Mouse (Mus musculus) CH12.LX (cell line): ENCODE data around the gene Cuedc1. TPM values are rescaled to one million over a fixed set of nuclear protein-coding genes. Genes with fewer than 3 reads are reported as not detected.

ENCODE experiments used
- DNase-seq: peaks from one replicate; pipeline ENCODE4 v3.0.0-alpha.2; 2013; ENCODE audit errors: extremely low read depth
- H3K27ac ChIP-seq: 2 replicates; pipeline ENCODE4 v1.5.1; 2012; ENCODE audit warnings: low read depth, mild to moderate bottlenecking, control low read depth, moderate library complexity; ENCODE audit not compliant: insufficient read depth
- H3K27me3 ChIP-seq: replicated peaks from 2 replicates; pipeline ENCODE3; 2012; ENCODE audit warnings: inconsistent platforms
- H3K36me3 ChIP-seq, 2 experiments: replicated peaks in 1 of 2; 2 replicates each; pipeline versions ENCODE3 to v1.6.1; 2012; ENCODE audit warnings: inconsistent platforms in 1 of 2, low read length in 1 of 2, mild to moderate bottlenecking in 1 of 2, mixed read lengths in 1 of 2, moderate library complexity in 1 of 2; ENCODE audit not compliant: control insufficient read depth in 1 of 2, insufficient read depth in 1 of 2
- H3K4me1 ChIP-seq, 2 experiments: 2 replicates each; pipeline ENCODE4 v1.6.1; 2012; ENCODE audit warnings: inconsistent platforms in 1 of 2, moderate library complexity in 1 of 2; ENCODE audit not compliant: insufficient read depth in 2 of 2, control insufficient read depth in 1 of 2
- H3K4me2 ChIP-seq: 2 replicates; pipeline ENCODE4 v1.6.1; 2012; ENCODE audit warnings: low read depth, mild to moderate bottlenecking, control low read depth; ENCODE audit not compliant: poor library complexity, insufficient read depth, severe bottlenecking
- H3K4me3 ChIP-seq, 3 experiments: fragments of 150-350 bp in 1 of 3; sonication (generic) in 1 of 3; replicated peaks in 1 of 3; 2 replicates each; pipeline versions ENCODE3 to v1.5.1; 2011 to 2012; ENCODE audit warnings: low read depth in 2 of 3, low read length in 2 of 3, mild to moderate bottlenecking in 2 of 3, moderate library complexity in 2 of 3, control low read depth in 1 of 3, improper control_type of control experiment in 1 of 3, inconsistent platforms in 1 of 3, mixed read lengths in 1 of 3; ENCODE audit not compliant: poor library complexity in 1 of 3
- H3K79me2 ChIP-seq: replicated peaks from 2 replicates; pipeline ENCODE4 v1.6.1; 2012; ENCODE audit warnings: mild to moderate bottlenecking, moderate library complexity; ENCODE audit not compliant: control insufficient read depth, poor library complexity, insufficient read depth, severe bottlenecking; ENCODE audit errors: extremely low read depth
- H3K9ac ChIP-seq: 2 replicates; pipeline ENCODE4 v1.6.1; 2012; ENCODE audit warnings: low read depth, mild to moderate bottlenecking, control low read depth, moderate library complexity; ENCODE audit not compliant: insufficient read depth
- H3K9me3 ChIP-seq: replicated peaks from 2 replicates; pipeline ENCODE3; 2012; ENCODE audit warnings: low read length, inconsistent platforms, mixed read lengths
- CHD2 ChIP-seq: IDR thresholded peaks from 2 replicates; pipeline ENCODE4 v1.6.1; 2011; ENCODE audit warnings: low read length, improper control_type of control experiment
- E2F4 ChIP-seq: IDR thresholded peaks from 2 replicates; pipeline ENCODE4 v1.6.1; 2011; ENCODE audit warnings: low read depth, low read length, improper control_type of control experiment; ENCODE audit not compliant: insufficient replicate concordance
- GABPA ChIP-seq: IDR thresholded peaks from 2 replicates; pipeline ENCODE4 v1.6.1; 2012; ENCODE audit warnings: low read depth, low read length, improper control_type of control experiment, inconsistent platforms; ENCODE audit not compliant: insufficient replicate concordance
- HCFC1 ChIP-seq: IDR thresholded peaks from 2 replicates; pipeline ENCODE4 v1.6.1; 2012; ENCODE audit warnings: low read depth, mild to moderate bottlenecking, inconsistent platforms, low read length, improper control_type of control experiment
- JUND ChIP-seq: conservative IDR thresholded peaks from 2 replicates; pipeline ENCODE4 v1.6.1; 2011; ENCODE audit warnings: low read depth, low read length, improper control_type of control experiment
- KAT2A ChIP-seq: IDR thresholded peaks from 2 replicates; pipeline ENCODE4 v1.6.1; 2012; ENCODE audit warnings: low read length, improper control_type of control experiment, inconsistent platforms; ENCODE audit not compliant: insufficient replicate concordance
- MAFK ChIP-seq: IDR thresholded peaks from 2 replicates; pipeline ENCODE4 v1.6.1; 2011; ENCODE audit warnings: low read length, improper control_type of control experiment; ENCODE audit not compliant: insufficient replicate concordance
- MAX ChIP-seq: IDR thresholded peaks from 2 replicates; pipeline ENCODE4 v1.6.1; 2011; ENCODE audit warnings: low read length, improper control_type of control experiment
- MAZ ChIP-seq: IDR thresholded peaks from 2 replicates; pipeline ENCODE4 v1.6.1; 2012; ENCODE audit warnings: low read depth, mild to moderate bottlenecking, inconsistent platforms, low read length, improper control_type of control experiment, moderate library complexity
- MEF2A ChIP-seq: IDR thresholded peaks from 2 replicates; pipeline ENCODE4 v1.6.1; 2014; ENCODE audit warnings: low read depth, mild to moderate bottlenecking, inconsistent platforms, low read length, improper control_type of control experiment, borderline replicate concordance
- MXI1 ChIP-seq: IDR thresholded peaks from 2 replicates; pipeline ENCODE4 v1.6.1; 2011; ENCODE audit warnings: mild to moderate bottlenecking, low read depth, low read length, improper control_type of control experiment
- NELFE ChIP-seq: IDR thresholded peaks from 2 replicates; pipeline ENCODE4 v1.6.1; 2011; ENCODE audit warnings: low read depth, low read length, improper control_type of control experiment
- PAX5 ChIP-seq: IDR thresholded peaks from 2 replicates; pipeline ENCODE4 v1.6.1; 2012; ENCODE audit warnings: low read length, inconsistent platforms, mixed read lengths
- POLR2AphosphoS2 ChIP-seq: IDR thresholded peaks from 2 replicates; pipeline ENCODE4 v1.6.1; 2011; ENCODE audit warnings: low read depth, low read length, improper control_type of control experiment
- RAD21 ChIP-seq: IDR thresholded peaks from 2 replicates; pipeline ENCODE4 v1.6.1; 2011; ENCODE audit warnings: low read depth, mild to moderate bottlenecking, low read length, improper control_type of control experiment, moderate library complexity
- RCOR1 ChIP-seq: conservative IDR thresholded peaks from 2 replicates; pipeline ENCODE4 v1.6.1; 2012; ENCODE audit warnings: low read depth, mild to moderate bottlenecking, inconsistent platforms, low read length, improper control_type of control experiment
- SMC3 ChIP-seq: IDR thresholded peaks from 2 replicates; pipeline ENCODE4 v1.6.1; 2011; ENCODE audit warnings: low read depth, low read length, improper control_type of control experiment
- TCF12 ChIP-seq: IDR thresholded peaks from 2 replicates; pipeline ENCODE4 v1.6.1; 2014; ENCODE audit warnings: low read depth, mild to moderate bottlenecking, inconsistent platforms, low read length, improper control_type of control experiment
- UBTF ChIP-seq: IDR thresholded peaks from 2 replicates; pipeline ENCODE4 v1.6.1; 2012; ENCODE audit warnings: low read depth, mild to moderate bottlenecking, inconsistent platforms, low read length, improper control_type of control experiment, moderate library complexity
- USF1 ChIP-seq: IDR thresholded peaks from 2 replicates; pipeline ENCODE4 v1.6.1; 2014; ENCODE audit warnings: low read depth, mild to moderate bottlenecking, inconsistent platforms, low read length, improper control_type of control experiment
- ZC3H11A ChIP-seq: IDR thresholded peaks from 2 replicates; pipeline ENCODE4 v1.6.1; 2012; ENCODE audit warnings: low read depth, mild to moderate bottlenecking, inconsistent platforms, low read length, improper control_type of control experiment
- dilution Hi-C: fragments of 300-500 bp; cut with MboI; formaldehyde crosslinking; loops from 2 replicates; pipeline ENCODE4 v1.14.3; 2020; ENCODE audit warnings: low sequenced_read_pairs; ENCODE audit not compliant: extremely low pct_unique_long_range_greater_than_20kb, extremely low pct_ligation_motif_present
- in situ Hi-C: fragments of 300-500 bp; cut with MboI; formaldehyde crosslinking; loops from 3 replicates; pipeline ENCODE4 v1.14.3; 2019; ENCODE audit warnings: low sequenced_read_pairs, low pct_ligation_motif_present, low pct_unique_long_range_greater_than_20kb, mixed read lengths
- polyA plus RNA-seq: library from polyadenylated mRNA; unstranded; fragments of >175 nt; gene quantifications from 2 replicates; pipeline ENCODE4 v1.2.1, GENCODE M21; 2012; ENCODE audit warnings: low read depth; ENCODE audit not compliant: insufficient read length
- total RNA-seq, 2 experiments: library from RNA; depleted of rRNA; stranded (reverse); fragments of 300-350 nt in 1 of 2; fragments of >200 nt in 1 of 2; gene quantifications; 2 replicates each; pipeline ENCODE4 v1.2.3; 2012 to 2014

Cuedc1 gene
- total and polyA plus RNA-seq, 3 experiments: 0.20 to 0.51 (median 0.47) TPM

- in situ Hi-C loops: loop anchor here (5.0 kb wide), 1 partner anchor 36 kb away; no protein-coding TSS in a partner anchor
Measured at GRCm38 (mm10) chr11:88112677-88113333, 14.9 kb downstream of the Cuedc1 start.

GRCm38 (mm10) chr11:88113543-88114271 is 15.8 kb downstream of the Cuedc1 start:
- peaks cover 25% of the 10 kb centered on the region for H3K27me3 ChIP-seq
- dilution Hi-C loops (no loop called here), in situ Hi-C loops (loop anchor here (5.0 kb wide), 1 partner anchor 36 kb away; no protein-coding TSS in a partner anchor)

More at GRCm38 (mm10) chr11:88112677-88113333, 14.9 kb downstream of the Cuedc1 start:
- Histone ChIP-seq H3K9ac (no peak overlapping the region), H3K4me2 (no peak overlapping the region), H3K36me3 (no peaks in the 10 kb centered on the region), H3K27ac (no peak overlapping the region), H3K4me1 (peaks cover 31 to 85% of the 10 kb centered on the region in 2 experiments), H3K9me3 (no peaks in the 10 kb centered on the region), H3K79me2 (no peaks in the 10 kb centered on the region)
- TF ChIP-seq HCFC1 (no peak), GABPA (no peak), CHD2 (no peak), MEF2A (no peak), RCOR1 (no peak), TCF12 (no peak)
- TF ChIP-seq, all 38 proteins: peak for 0
- Histone ChIP-seq H3K4me3 (no peak overlapping the region), H3K27me3 (peaks cover 21% of the 10 kb centered on the region)
- DNase-seq: no peak
- dilution Hi-C loops: no loop called here

GRCm38 (mm10) chr11:88114871-88115301 is 17.0 kb downstream of the Cuedc1 start:
- Histone ChIP-seq H3K9ac (no peak overlapping the region), H3K4me2 (no peak overlapping the region), H3K4me1 (peaks cover 23 to 65% of the 10 kb centered on the region in 2 experiments), H3K36me3 (no peaks in the 10 kb centered on the region), H3K9me3 (no peaks in the 10 kb centered on the region), H3K79me2 (no peaks in the 10 kb centered on the region), H3K4me3 (no peak overlapping the region), H3K27me3 (peaks cover 35% of the 10 kb centered on the region), H3K27ac (no peak overlapping the region)
- in situ Hi-C loops (loop anchor here (5.0 kb wide), 1 partner anchor 38 kb away; no protein-coding TSS in a partner anchor), dilution Hi-C loops (no loop called here)
- TF ChIP-seq USF1: no peak
- TF ChIP-seq MAZ: no peak
- no peak for TF ChIP-seq PAX5
- TF ChIP-seq MAFK: no peak
- no peak for TF ChIP-seq SMC3
- TF ChIP-seq POLR2AphosphoS2: no peak
- no peak for TF ChIP-seq JUND
- TF ChIP-seq MAX: no peak
- TF ChIP-seq GABPA: no peak
- no peak for TF ChIP-seq NELFE
- no peak for DNase-seq

More at GRCm38 (mm10) chr11:88113543-88114271, 15.8 kb downstream of the Cuedc1 start:
- Histone ChIP-seq H3K4me3 (no peak overlapping the region), H3K9me3 (no peaks in the 10 kb centered on the region), H3K4me1 (peaks cover 29 to 76% of the 10 kb centered on the region in 2 experiments), H3K4me2 (no peak overlapping the region), H3K27ac (no peak overlapping the region), H3K36me3 (no peaks in the 10 kb centered on the region)
- DNase-seq: no peak
- TF ChIP-seq ZC3H11A: no peak
- TF ChIP-seq TCF12: no peak
- TF ChIP-seq SMC3: no peak
- no peak for TF ChIP-seq UBTF
- no peak for TF ChIP-seq E2F4
- no peak for TF ChIP-seq MXI1
- no peak for TF ChIP-seq KAT2A
- TF ChIP-seq RAD21: no peak
- no peak for TF ChIP-seq MEF2A
- TF ChIP-seq PAX5: no peak
- TF ChIP-seq, all 38 proteins: peak for 0
- Histone ChIP-seq H3K79me2 (no peaks in the 10 kb centered on the region), H3K9ac (no peak overlapping the region)
